Mouse (Mus musculus) spleen, embryonic (tissue): Measurements from ENCODE around the gene Otos.

Experiments
- CTCF ChIA-PET: fragments of 350-600 bp; sonication (Branson Sonifier 250); formaldehyde crosslinking; loops from one replicate; lab custom pipeline; 2022; lab: Charles Lee

Gene Otos

GRCm38 (mm10) chr1:92647026-92647425 is 1.6 kb downstream of the Otos start:
- CTCF ChIA-PET, result interaction anchor here (0.6 to 1.3 kb wide), 3 partner anchors 9 to 165 kb away, joined by 3 read pairs; no protein-coding TSS in a partner anchor

DNA sequence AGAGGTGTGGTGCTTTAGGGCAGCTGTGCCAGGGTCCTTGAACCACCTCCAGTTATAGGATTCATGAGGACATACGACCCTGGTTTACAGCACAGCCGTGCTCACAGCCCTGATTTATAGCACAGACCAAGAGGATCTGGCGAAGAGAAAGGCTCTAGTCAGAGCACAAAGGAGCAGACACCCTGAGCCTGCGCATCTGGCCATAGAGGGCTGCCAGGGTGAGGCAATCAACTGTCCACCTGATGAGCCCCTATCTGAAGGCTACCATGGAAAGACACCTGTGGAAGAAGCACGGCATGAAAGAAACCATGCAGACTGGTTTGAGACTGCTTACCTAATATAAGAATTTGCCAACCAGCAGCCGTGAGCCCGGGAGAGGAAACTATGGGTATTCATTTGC is 2.0 kb downstream of the Otos start:
- CTCF ChIA-PET, result interaction anchor here (1.3 kb wide), 1 partner anchor 9 kb away, joined by 3 read pairs; no protein-coding TSS in a partner anchor

DNA sequence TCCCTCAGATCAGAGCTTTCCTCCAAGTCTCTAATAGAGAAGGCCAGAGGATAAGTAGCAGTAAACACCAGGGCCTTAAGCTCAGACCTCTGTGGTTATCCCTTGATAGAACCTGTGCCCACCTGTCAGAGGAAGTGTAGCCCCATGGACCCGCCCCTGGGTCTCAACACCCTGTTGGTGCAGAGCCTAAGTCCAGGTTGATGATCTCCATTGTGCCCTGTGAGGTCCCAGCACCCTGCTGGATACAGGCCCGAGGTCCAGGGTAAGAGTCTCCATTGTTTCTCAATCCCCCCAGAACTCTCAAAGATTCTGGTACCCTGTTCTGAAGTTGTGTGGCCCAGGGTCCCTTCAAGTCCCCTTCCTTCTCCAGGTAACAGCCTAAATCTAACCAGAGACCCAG is 2.5 kb downstream of the Otos start:
- CTCF ChIA-PET, result no interaction called here

- CTCF ChIA-PET, result no interaction called here
Measured at GRCm38 (mm10) chr1:92644916-92645315, 3.7 kb downstream of the Otos start.

GRCm38 (mm10) chr1:92643691-92644090 is 5.0 kb downstream of the Otos start:
- CTCF ChIA-PET, result no interaction called here

DNA sequence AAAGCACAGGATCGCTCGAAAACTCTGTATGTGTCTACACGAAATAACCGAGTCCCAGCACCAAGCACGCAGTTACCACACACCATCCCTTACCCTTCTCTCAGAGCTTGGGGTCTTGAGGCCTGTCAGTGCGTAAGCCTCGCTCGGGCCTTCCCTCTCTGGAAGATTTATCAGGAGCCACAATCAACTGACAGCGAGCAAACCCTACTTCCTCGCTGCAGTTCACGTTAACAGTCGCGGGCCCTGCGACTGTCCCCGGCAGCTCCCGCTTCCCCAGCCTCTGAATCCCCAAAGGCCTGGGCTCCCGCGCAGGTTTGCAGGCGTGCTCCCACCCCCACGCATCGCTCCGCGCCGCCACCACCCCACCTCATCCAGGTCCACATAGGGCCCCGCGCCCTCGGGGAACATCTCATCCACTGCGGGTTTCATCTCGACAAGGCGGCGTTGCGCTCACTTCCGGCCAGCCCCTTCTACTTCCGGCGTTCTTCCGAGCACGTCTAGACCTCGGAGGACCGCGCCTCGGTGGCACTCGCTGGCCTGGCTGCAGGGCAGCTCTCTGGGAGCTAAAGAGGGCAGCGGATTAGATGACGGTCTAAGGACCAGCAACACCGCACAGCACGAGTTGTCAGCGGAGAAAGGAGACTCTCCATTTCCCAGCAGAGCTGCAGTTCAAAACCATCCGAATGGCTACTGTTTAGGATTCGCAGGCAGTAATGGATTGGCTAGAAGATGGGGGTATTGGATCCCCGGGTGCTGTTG is 6.9 kb downstream of the Otos start, which contains the start of gene Cops9:
Gene Cops9, minus strand, starts transcription at position 472 of the 759 bp plus-strand sequence.
- CTCF ChIA-PET, result no interaction called here

- CTCF ChIA-PET, result no interaction called here
Measured at GRCm38 (mm10) chr1:92640393-92640792, 8.2 kb downstream of the Otos start.

DNA sequence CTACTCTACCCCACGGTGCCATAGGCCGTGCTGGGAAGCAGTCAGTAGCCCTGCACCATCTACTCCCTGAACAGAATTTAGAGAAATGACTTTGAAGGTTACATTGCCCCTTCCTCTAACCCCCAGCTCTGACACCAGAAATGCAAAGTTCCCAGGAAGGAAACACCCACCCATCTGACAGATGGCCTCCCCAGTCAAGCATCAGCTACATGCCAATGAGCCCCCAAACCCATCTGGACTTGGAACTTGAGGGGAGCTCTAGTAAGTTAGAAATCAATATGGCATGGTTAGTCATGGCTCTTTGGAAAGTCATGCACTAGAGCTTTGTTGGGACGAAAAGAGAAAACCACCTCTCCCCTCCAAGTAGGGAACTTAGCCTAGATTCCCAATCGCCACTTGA is 9.9 kb downstream of the Otos start:
- CTCF ChIA-PET, result interaction anchor here (1.5 kb wide), 1 partner anchor 9 kb away, joined by 3 read pairs; no protein-coding TSS in a partner anchor

- CTCF ChIA-PET, result interaction anchor here (1.5 kb wide), 1 partner anchor 9 kb away, joined by 3 read pairs; no protein-coding TSS in a partner anchor
Measured at GRCm38 (mm10) chr1:92638181-92638580, 10.5 kb downstream of the Otos start.

- CTCF ChIA-PET, result interaction anchor here (1.5 kb wide), 1 partner anchor 10 kb away, joined by 3 read pairs; no protein-coding TSS in a partner anchor
Measured at GRCm38 (mm10) chr1:92637501-92638172, 11.0 kb downstream of the Otos start.

- CTCF ChIA-PET, result no interaction called here
Measured at GRCm38 (mm10) chr1:92636676-92637075, 12.0 kb downstream of the Otos start.

- CTCF ChIA-PET, result no interaction called here
Measured at GRCm38 (mm10) chr1:92636015-92636414, 12.6 kb downstream of the Otos start.

GRCm38 (mm10) chr1:92634976-92635599 is 13.6 kb downstream of the Otos start:
- CTCF ChIA-PET, result no interaction called here

DNA sequence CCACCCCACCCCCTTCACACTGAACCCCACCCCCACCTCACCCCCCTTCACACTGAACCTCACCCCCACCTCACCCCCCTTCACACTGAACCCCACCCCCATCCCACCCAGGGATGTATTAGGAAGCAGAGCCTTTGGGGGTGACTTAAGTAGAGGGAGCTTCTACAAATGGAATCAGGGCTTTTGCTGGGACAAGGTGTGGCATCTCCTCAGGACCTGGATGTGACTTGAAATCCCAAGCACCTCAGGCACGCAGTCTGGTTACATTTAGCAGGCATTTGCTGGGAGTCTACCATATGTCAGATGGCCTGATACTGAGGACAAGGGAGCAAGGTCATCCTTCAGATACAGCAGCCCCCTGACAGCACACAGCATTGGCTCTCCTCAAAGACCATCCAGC is 14.1 kb downstream of the Otos start:
- CTCF ChIA-PET, result no interaction called here

GRCm38 (mm10) chr1:92633726-92634125 is 14.9 kb downstream of the Otos start:
- CTCF ChIA-PET, result no interaction called here

GRCm38 (mm10) chr1:92632948-92633347 is 15.7 kb downstream of the Otos start:
- CTCF ChIA-PET, result no interaction called here

DNA sequence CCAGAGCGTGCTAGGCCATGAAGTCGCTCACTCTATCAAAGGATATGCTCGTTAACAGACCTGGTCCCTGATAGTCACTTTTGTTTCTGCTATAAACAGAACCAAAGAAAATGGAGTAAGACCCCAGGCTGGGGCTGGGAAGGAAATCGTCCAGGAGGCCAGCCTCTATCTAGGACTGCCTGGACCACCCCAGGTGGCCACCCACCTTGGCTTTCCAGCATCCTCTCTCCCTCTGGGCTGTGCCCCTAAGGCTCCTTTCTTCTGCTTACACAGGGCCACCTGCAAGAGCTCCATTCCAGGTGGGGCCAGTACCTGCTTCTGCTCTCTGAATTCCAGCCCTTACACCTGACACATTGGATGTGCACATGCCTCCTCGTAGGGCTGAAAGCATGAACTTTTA is 16.4 kb downstream of the Otos start:
- CTCF ChIA-PET, result no interaction called here

GRCm38 (mm10) chr1:92628227-92628626 is 20.4 kb downstream of the Otos start:
- CTCF ChIA-PET, result no interaction called here

DNA sequence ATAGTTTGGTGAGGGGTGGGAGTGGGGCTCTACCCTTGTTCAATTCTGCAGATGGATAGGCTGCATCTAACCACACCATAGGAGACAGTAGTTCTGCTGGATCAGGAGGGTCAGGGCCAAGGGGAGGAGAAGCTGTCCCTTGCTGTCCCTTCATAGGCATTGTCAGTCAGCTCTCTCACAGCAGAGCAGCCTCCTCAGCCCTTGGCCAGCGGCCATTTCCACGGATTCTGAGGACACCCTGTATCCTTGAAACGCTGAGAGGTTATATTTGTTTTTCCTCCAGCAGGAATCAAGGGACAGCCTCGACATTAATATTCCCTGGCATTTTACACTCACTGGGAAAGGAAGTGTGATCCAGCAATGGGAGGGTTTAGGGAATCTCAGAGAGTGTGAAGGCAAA is 30.3 kb downstream of the Otos start:
- CTCF ChIA-PET, result no interaction called here

- CTCF ChIA-PET, result no interaction called here
Measured at GRCm38 (mm10) chr1:92617488-92617887, 31.2 kb downstream of the Otos start, which contains the start of gene Olfr12. TSS of gene Olfr12 (plus strand) at chr1:92617788.

DNA sequence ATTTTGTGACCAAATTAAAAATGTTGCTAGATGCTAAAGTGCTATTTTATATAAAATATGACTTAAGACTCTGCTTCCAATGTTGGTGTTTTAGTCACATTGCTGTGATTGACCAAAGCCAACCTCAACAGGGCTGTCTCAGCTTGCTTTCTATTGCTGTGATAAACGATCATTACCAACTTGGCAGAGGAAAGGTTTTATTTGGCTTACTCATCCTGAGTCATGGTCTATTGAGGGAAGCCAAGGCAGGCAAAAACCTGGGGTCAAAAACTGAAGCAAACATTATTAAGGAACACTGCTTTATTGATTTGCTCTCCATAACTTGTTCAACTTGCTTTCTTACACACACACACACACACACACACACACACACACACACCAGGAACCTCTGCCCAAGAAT is 32.6 kb downstream of the Otos start:
- CTCF ChIA-PET, result no interaction called here

DNA sequence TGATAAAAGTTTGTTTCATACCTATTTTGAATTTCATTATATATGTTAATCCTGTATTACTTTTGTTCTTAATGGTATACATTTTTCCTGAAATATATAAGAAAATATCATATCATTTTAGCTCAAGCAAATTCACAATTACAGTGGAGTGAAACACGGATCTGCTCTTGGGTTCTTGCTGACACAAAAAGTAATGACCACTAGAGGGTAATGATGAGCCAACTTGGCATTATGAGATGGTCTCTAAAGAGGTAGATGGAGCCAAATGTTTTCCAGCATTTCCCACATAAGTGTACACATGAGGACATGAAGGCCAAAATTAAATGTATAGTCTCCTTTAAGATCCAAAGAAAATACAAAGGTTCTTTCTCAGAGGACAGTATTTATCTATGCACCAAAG is 34.1 kb downstream of the Otos start:
- CTCF ChIA-PET, result no interaction called here
